Mouse (Mus musculus): ENCODE measurements around the gene Htr2b.

The Htr2b gene

DNA sequence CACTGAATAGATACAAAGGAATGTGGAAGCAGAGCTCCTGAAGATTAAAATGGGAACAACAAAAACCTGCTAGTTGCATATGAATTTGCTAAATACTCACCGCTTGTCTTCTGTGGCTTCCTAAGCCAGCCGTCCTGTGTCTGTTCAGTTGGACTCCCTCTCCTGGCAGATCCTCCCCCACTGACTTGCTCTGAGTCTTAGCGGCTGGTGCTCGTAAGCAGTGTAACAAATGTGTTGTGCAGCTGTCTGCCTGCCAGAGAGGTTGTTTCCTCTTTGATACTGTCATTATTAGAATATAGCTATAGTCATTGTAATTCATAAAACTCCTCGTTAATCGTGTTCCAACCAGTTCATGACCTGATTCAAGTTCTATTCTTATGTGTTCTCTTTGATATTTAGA lies at the start of gene Htr2b:
TSS of gene Htr2b (minus strand) at position 192 of the 400 bp plus-strand sequence.
- WGBS: 16% methylated on average over 6 of the region's 6 CpGs

DNA sequence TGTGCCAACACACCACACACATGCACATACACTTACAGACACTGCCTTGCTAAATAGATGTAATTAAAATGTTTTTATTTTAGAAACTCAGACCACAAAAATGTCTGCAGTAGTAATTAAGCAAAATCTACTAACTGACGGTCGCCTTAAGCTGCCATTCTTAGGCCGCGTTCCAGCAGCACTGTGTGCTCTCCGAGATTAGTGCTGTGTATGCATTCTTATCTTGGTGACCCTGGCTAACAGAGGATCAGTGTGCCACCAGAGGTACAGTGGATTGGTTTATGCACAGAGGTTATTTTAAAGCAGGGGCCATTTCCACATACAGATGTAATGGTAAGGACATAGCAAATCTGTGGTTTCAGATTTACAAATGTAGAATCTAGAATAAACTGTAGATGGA lies 49.3 kb upstream of the Htr2b start:
- WGBS: 84% methylated on average over 5 of the region's 5 CpGs

DNA sequence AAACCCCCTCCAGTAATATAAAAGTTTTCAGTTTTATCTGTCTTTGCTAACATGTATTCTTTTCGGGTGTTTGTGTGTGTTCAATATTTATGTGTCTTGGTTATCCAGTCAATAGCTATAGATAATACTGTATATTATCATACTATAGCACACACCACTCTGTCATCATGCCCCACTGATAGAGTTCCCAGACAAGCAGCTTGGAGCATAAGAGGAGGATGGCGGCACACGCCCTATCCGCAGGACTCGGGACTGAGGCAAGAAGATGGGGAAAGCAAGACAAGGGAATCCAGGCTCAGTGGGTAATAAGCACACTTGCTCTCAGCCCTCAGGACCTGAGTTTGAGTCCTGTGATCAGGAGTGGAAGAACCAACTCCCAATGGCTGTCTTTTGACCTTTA lies 48.7 kb upstream of the Htr2b start:
- WGBS: 95% methylated on average over 5 of the region's 5 CpGs

DNA sequence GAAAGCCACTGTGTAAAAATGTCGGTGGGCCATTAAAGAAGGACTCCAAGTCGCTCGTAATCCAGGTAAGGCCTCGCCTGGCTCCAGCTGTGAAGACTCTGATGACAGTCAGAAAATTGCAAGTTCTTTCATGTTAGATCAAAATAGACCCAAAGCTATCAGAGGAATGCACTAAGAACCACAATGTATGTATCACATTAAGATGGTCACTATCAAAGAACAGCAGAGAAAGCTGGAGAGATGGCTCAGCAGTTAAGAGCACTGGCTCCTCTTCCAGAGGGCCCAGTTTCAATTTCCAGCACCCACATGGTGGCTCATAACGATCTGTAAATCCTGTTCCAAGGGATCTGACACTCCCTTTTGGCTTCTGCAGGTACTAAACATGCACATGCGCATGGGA lies 48.3 kb upstream of the Htr2b start:
- 92% methylated on average over 6 of the region's 6 CpGs for WGBS

DNA sequence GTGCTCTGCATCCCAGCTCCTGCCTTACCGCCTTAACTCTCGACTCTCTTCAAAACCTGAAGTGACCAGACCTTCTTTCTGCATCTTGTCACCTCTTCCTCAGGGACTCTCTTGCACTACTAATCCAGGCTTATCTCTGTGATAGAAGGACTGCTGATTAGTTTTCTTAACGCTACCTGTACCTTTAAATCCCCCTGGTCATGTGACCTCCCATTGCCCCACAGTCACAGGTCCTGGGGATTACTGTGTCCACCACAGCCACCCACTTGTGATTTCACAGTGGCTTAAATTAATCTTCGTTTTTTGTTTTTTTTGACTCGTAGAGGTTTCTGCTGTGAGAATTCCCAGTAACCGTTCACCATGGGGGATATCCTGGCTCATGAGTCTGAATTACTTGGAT lies 44.8 kb upstream of the Htr2b start:
- WGBS: 90% methylated on average over 6 of the region's 6 CpGs

DNA sequence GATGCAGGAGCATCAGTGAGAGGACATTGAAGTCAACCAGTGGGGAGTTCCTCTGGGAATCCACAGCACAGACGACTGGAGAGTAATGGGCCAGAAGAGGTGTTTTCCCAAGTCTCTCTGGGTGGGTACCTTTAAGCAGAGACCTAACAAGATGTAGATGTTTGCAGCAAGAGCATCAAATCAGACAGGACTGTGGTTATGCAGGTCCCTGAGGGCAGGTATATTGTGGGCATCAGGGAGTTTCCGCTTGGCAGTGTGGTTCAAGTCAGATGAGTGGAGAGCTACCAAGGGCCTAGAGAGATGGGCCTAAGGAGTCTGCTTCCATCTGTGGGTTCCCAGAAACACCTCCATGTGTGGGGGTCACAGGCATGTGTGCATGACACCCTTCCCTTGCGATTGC lies 44.3 kb upstream of the Htr2b start:
- 88% methylated on average over 3 of the region's 3 CpGs for WGBS

DNA sequence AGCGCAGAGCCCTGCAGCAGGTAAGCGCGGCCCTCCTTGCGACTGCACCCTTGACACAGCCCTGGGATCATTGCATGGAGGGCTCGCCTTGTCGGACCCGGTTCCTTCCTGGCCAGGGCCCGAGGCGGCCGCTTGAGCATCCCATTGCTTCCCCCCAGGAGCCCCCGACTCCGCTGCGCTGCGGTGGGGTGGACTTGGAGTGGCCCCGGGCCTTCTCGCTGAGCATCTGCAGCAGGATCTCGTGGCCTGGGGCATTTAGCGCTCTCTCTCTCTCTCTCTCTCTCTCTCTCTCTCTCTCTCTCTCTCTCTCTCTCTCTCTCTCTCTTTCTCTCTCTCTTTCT lies 43.0 kb upstream of the Htr2b start:
- WGBS: under 1% methylated on average over 18 of the region's 18 CpGs

DNA sequence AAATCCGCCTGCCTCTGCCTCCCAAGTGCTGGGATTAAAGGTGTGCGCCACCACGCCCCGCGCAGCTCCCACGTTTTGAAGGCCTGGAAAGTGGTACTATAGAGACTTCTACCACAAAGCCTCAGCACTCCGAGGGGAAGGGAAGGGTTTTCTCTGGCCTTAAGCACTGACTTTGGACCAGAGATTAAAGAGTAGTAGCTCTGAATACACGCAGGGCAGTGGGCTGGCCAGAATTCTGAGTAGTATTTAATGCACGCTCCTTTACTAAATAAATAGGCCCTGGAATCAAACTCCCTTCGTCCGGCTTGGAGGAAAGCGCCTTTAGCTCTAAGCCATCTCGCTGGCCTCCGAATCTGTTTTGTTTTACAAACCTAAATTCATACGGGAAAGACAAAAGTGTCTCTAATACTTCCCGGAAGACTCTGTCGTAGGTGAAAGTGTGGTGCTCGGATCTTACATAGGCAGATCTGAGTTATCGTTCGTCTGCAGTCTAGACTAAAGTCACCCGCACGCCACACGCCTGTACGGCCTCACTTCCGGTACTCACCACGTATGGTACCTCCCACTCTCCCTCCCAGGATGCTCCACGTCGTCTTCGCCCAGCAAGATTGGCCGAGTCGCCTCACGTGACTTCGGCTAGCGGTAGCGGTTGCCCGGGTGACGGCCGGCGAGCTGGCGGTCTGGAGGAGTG lies 42.5 kb upstream of the Htr2b start, which contains the start of gene Armc9:
TSS of gene Armc9 (plus strand) at position 648 of the 691 bp plus-strand sequence.
- WGBS: 3% methylated on average over 40 of the region's 40 CpGs

DNA sequence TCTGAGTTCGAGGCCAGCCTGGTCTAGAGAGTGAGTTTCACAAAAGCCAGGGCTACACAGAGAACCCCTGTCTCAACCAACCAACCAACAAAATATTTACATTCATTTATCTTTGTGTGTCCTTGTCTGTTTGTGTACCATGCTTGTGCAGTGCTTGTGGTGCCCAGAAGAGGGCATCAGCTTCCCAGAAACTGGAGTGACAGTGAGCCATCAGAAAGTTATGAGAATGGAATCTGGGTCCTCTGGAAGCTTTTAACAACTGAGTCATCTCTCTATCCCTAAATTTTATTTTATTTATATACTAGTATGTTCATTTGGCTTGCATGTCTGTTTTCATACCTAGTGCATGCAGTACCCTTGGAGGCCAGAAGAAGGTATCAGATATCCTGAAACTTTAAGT lies 40.8 kb upstream of the Htr2b start:
- 88% methylated on average over 1 of the region's 1 CpGs for WGBS

DNA sequence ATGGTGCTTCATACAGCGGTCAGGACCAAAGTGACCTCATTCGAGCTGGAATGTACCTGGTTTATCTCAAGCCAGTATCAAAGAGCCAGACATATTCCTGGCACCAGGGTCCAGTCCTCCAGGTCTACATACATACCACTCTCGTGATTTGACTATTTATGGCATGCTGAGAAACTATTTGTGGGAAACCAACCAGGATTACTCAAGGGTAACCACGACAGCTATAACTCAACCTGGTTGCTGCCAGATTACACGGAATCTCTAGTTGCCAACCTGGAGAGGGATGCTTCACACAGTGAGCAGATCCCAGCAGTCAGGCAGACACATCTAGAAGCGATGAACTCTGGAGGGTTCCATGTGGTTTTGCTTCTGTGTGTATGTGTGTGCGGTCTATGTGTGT lies 39.6 kb upstream of the Htr2b start:
- 83% methylated on average over 7 of the region's 7 CpGs for WGBS

DNA sequence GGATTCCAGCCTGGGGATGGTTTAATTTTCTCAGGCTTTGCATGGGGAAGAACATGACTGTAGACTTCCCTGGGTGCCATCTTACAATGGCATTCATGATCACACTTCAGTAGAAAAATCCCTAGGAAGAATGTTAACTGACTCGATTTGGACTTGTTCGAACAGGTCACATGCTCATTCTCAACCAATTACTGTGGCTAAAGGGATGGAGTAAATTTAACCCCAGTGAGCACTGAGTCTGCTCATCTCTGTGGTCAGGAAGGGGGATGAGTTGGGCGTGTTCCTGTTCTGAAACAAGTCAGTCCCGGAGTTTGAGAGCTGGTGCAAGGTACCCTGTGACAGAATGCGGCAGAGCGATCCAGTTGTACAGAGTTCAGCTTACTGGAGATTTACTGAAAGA lies 39.2 kb upstream of the Htr2b start:
- WGBS: 77% methylated on average over 6 of the region's 6 CpGs

DNA sequence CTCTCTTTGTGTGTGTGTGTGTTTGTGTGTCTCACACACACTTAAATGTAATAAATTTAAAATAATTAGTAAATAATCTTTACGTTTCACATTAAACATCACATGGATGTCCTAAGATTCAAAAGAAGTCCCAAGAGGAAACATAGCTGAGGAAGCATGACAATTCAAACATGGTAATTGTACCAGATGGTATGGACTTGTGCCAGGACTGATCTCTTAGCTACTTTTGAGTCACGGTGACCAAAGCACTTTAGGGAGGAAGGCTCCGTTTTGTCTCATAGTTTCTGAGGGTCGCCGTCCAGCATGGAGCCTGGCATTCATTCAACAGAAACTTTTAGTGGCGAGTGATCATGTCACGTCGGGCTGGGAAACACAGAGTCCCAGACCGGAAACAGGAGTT lies 36.4 kb upstream of the Htr2b start:
- WGBS: 59% methylated on average over 9 of the region's 9 CpGs

DNA sequence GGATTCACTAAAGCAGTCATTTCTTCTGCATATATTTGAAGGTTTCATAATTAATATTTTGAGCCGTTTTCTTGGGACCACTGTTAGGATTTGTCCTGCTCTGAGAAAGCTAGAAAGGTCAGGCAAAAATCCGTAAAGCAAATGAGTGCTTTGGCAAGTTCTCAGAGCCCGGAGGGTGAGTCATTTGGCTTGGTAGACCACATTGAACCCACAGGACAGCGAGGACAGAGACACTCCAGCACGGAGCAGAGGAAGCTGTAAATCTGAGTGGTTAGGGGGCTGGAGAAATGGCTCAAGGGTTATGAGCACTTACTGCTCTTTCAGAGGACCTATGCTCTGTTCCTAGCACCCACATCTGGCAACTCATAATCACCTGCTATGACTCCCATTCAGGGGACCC lies 35.8 kb upstream of the Htr2b start:
- 66% methylated on average over 5 of the region's 5 CpGs for WGBS

DNA sequence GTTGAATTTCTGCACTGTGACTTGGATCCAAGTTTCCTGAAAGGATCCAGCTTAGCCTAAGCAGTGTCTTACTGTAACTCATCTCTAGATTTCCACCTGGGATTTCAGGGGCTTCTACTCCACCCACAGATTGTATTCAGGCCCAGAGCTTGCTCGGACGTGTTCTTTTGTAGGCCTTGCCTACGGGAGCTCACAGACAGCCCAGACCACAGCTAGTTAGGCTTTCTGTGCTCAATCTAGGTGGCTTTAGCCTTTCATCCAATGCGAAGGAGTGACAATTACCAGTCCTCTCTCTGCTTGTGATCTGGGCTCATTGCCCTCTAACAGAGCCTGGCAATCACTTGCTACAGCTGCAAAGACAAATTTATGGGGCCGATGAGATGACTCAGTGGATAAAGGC lies 34.5 kb upstream of the Htr2b start:
- WGBS: 75% methylated on average over 5 of the region's 5 CpGs

DNA sequence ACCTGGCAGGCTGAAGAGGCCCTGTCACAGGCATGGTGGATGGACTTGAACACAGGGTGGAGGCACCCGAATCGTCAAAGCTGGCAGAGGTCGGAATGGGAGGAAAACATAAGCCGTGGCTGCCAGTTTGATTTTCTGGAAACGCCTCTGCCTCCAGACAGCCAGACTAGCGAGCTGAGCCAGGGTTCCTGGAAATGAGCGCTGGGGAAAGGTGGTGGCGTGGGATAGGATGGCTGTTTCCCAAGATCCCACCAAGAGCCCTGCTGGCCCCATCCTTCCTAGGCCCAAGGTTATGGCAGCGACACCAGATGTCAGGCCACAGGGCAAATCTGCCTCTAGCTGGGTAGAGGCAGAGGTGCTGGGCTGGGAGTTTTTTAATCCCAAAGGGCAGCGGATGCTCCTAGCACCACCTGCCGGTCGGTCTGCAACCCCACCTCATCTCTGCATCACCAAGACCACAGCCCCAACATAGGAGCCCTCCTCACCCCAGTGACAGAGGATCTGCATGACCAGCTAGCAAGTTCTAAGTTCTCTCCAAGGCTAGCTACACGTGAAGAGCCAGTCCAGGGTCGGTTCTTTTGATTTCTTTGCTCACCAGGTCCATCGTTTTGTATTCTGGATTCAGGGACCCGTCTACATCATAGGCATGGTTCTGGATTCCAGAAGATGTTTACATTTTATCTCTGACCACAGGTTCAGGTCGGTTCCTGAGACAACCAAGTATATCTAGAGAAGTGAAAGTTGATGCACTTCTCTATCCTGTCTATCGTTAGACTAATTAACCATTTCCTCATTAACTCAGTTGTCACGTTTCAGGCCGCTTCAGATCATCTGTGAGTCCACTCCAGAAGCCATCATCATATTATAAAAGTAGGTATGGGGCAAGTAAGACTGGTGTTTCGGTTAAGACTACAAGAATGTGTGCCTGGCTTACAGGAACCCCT lies 32.5 kb upstream of the Htr2b start:
- 65% methylated on average over 21 of the region's 21 CpGs for WGBS

DNA sequence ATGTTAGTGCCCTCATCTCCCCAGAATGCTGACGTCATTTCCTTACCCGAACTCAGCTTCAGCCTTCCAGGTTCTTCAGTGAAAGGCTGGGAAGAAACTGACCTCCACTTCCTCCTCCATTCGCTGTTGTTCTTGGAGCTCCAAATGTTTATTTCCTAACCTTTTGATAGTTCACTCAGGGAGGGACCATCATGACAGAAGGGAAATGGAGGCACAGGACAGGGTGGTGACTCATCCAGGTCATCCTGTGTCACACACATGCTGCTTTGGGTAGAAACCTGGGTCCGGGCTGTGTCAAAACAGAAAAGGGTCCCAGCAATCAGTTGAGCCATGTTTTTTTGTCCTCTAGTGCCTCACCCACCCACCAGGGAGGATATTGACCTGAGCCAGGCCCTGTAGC lies 31.4 kb upstream of the Htr2b start:
- WGBS: 74% methylated on average over 4 of the region's 4 CpGs

DNA sequence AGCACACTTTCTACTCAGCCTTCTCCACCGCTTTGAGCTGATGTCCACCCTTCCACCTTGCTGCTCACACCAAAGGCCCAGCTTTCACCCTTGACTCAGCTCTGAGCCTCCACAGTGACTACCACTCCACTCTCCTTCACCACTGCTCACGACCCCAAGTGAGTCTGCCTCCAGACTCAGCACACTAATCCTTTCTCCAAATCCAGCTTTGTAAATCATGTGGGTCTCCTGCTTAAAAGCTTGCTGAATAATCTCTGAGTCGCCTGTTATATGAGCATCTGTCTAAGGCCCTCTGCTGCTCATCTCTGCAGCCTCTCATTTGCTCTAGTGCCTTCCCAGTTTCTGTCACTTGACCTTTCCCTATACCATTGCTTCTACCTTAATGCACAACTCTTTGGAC lies 29.3 kb upstream of the Htr2b start:
- 81% methylated on average over 3 of the region's 3 CpGs for WGBS

DNA sequence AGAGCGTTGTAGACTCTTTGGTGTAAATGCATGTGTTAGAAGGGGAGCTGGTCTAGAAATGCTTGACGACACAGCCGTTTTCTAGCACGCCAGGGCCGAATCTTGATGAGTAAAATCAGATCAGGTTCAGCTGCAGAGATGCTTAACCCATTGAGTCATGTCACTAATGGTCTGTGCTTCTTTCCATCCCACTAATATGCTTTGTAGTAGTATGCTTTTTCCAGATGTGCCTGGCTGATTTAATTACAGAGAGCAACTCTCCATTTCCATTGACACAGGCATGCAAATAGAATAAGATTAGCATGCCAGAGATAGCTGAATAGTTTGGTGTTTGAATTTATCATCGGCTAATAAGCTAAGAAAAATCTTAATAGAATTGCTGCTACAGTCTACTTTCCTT lies 23.5 kb upstream of the Htr2b start:
- WGBS: 81% methylated on average over 6 of the region's 6 CpGs

DNA sequence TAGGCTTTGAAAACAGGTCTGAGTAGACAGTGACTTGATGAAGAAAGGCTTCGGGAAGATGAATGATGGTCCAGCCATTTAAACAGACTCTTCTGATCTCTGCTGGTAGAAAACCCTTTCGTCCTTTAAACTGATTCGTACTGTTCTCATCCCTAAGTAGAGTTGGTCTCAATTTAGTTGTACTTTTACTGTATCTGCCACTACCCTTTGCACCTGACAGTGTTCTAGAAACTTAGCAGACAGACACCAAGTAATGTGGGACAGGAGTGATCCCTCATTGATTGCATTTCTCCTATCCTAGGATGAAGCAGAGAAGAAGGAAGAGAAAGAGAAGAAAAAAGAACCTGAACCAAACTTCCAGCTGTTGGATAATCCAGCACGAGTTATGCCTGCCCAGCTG lies 21.6 kb upstream of the Htr2b start, which contains the start of gene Gm21972:
TSS of gene Gm21972 (plus strand) at position 301 of the 400 bp plus-strand sequence.
- WGBS: 96% methylated on average over 4 of the region's 4 CpGs

DNA sequence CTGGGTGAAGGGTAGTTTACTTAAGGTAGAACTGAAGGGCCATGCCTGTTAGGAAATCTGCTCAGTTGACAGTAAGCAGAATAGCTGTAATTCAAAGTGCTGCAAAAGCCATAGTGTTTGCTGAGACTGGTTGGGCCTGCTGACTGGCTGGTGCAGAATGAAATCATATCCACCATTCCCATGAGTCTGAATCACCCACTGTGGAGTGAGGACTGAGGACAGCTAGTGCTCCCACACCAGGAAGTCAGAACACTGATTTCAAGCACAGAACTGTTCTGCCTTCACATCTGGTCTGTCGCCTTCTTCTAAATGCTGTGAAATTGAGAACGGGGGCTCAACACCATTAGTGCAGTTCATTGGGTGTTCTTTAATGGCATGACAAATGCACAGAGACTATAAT lies 14.3 kb upstream of the Htr2b start:
- WGBS: 69% methylated on average over 2 of the region's 2 CpGs

DNA sequence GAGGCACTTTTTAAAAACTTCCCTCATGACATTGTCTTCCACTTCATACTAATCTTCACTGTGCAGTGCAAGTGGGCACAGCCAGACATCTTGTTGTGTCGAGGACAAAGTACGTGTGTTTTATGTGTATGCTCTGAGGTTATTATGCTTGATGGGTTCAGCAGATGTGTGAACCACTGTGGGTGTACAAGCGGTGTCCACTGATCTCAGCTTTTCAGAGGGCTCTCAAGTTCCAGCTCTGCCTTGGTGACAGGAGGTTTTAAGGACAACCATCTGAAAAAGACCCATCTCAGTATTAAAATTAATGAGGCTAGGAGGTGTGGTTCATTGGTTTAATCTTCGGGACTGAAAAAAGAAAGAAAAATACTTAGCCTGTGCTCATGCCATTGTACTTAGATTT lies 7.8 kb upstream of the Htr2b start:
- 90% methylated on average over 4 of the region's 4 CpGs for WGBS

DNA sequence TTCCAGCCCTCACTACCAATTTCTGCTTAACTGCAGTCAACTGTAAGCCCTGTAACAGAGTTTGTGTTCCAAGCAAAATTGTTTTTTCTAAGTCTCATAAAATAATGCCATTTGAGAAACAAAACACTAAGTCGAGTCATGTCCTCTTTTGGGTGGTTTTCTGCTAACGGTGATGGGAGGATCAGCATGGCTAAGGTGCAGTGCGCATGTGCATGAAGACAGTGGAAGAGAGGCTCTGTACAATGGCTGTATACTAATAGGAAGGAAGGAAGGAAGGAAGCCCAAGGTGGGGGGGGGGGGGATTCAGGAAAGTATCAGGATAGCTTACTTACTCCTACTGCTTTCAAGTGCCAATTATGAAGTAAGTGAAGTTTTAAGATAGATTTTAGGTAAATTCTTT lies 2.4 kb upstream of the Htr2b start:
- WGBS: 66% methylated on average over 3 of the region's 3 CpGs

DNA sequence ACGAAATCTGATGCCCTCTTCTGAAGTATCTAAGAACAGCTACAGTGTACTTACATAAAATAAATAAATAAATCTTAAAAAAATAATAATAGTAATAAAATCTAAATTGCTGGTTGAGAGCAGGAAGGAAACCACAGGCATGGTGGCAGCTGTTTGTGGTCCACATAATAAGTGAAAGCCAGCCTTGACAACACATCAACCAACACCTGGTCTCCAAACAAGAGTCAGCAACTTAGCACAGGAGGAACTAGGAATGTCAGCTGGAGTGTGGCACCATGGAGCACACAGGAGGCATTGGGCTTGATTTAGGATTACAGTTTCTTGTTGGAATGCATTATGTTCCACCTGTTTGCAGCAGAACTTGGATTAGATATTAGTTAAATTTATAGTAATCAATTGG lies 6.7 kb downstream of the Htr2b start:
- WGBS: 100% methylated on average over 1 of the region's 1 CpGs
